16 mouse cellular contexts compared by ENCODE assay signal in genomic region chr11:9531715-9532114, GRCm38 (mm10).
A peak's percentile ranks its signal among the peaks of the same experiment; 100 is the strongest.
DNase-seq lines count a peak whose midpoint lies in the region; ATAC-seq and TF ChIP-seq lines count a peak whose summit lies in the region.
"Had no signal": no experiment of that assay in that cellular context is flagged by ENCODE, and none has a peak within 500 bp of the region (broad histone marks: within the 10 kb centered on the region; RNA-seq: fewer than 3 reads in every experiment).

No protein-coding gene starts in this region.

- H3K9me3 ChIP-seq in heart, embryonic 11.5 days (replicated peaks; ENCODE audit: control insufficient read depth, low read length), result no peaks in the 10 kb centered on the region
- H3K9me3 ChIP-seq in lung, postnatal 0 days (ENCODE audit: low read length), result no peaks in the 10 kb centered on the region
- H3K9me3 ChIP-seq in forebrain, embryonic 16.5 days (ENCODE audit: control insufficient read depth, low read length), result no peaks in the 10 kb centered on the region
- H3K9me3 ChIP-seq: embryonic facial prominence, embryonic 12.5 days; forebrain, embryonic 12.5 days; midbrain, embryonic 10.5 days had no signal

- no peaks in the 10 kb centered on the region for H3K4me1 ChIP-seq in heart, embryonic 11.5 days (ENCODE audit: control insufficient read depth, insufficient read depth, low read length)
- H3K4me1 ChIP-seq in lung, postnatal 0 days (ENCODE audit: insufficient read depth, low read depth, low read length), result no peaks in the 10 kb centered on the region
- H3K4me1 ChIP-seq in lung, adult 2 months (ENCODE audit: control insufficient read depth, insufficient read depth, low read length), result no peaks in the 10 kb centered on the region
- no peaks in the 10 kb centered on the region for H3K4me1 ChIP-seq in forebrain, embryonic 16.5 days (replicated peaks; ENCODE audit: control insufficient read depth, insufficient read depth, low read length)
- H3K4me1 ChIP-seq: embryonic facial prominence, embryonic 12.5 days; forebrain, embryonic 12.5 days; midbrain, embryonic 10.5 days had no signal

- H3K4me2 ChIP-seq in heart, embryonic 11.5 days, result no peak overlapping the region
- H3K4me2 ChIP-seq in lung, postnatal 0 days (replicated peaks; ENCODE audit: low read depth, low read length), result no peak overlapping the region
- no peak overlapping the region for H3K4me2 ChIP-seq in forebrain, embryonic 16.5 days (ENCODE audit: low read length)
- H3K4me2 ChIP-seq: embryonic facial prominence, embryonic 12.5 days; forebrain, embryonic 12.5 days had no signal

- no peaks in the 10 kb centered on the region for H3K36me3 ChIP-seq in heart, embryonic 11.5 days (ENCODE audit: control insufficient read depth, insufficient read depth, low read length)
- H3K36me3 ChIP-seq in lung, postnatal 0 days (ENCODE audit: insufficient read depth, low read length), result no peaks in the 10 kb centered on the region
- H3K36me3 ChIP-seq in forebrain, embryonic 16.5 days (ENCODE audit: control insufficient read depth, insufficient read depth), result no peaks in the 10 kb centered on the region
- H3K36me3 ChIP-seq: embryonic facial prominence, embryonic 12.5 days; forebrain, embryonic 12.5 days; midbrain, embryonic 10.5 days had no signal

- 81% methylated on average over 8 of the region's 8 CpGs for WGBS in heart, embryonic 11.5 days (ENCODE audit: insufficient replicate concordance)
- 85% methylated on average over 8 of the region's 8 CpGs for WGBS in lung, postnatal 0 days
- 73% methylated on average over 8 of the region's 8 CpGs for WGBS in lung, adult 2 months
- 89% methylated on average over 8 of the region's 8 CpGs for WGBS in forebrain, embryonic 16.5 days

- no peak for ATAC-seq in heart, embryonic 11.5 days (replicated peaks; ENCODE audit: insufficient number of reproducible peaks, low FRiP score, low TSS enrichment)
- no peak for ATAC-seq in lung, postnatal 0 days
- ATAC-seq in neutrophil, adult 5-6 weeks (ENCODE audit: extremely low read depth, insufficient number of reproducible peaks, low FRiP score, poor library complexity, severe bottlenecking), result peak; percentile 93
- ATAC-seq in forebrain, embryonic 16.5 days, result no peak
- ATAC-seq: inflammation-experienced regulatory T-cells, adult 6 months had no signal

- no peak overlapping the region for H3K9ac ChIP-seq in heart, embryonic 11.5 days (ENCODE audit: low read depth, low read length)
- no peak overlapping the region for H3K9ac ChIP-seq in lung, postnatal 0 days (replicated peaks; ENCODE audit: low read depth)
- H3K9ac ChIP-seq in forebrain, embryonic 16.5 days (replicated peaks; ENCODE audit: low read depth, low read length), result no peak overlapping the region
- H3K9ac ChIP-seq: embryonic facial prominence, embryonic 12.5 days; forebrain, embryonic 12.5 days had no signal

- no peak for TF ChIP-seq CTCF in lung, postnatal 0 days (IDR thresholded peaks at IDR 0.05)
- TF ChIP-seq CTCF in lung, adult 2 months (IDR thresholded peaks at IDR 0.05; ENCODE audit: insufficient read depth, low read length), result no peak

- H3K27ac ChIP-seq in heart, embryonic 11.5 days (ENCODE audit: low read depth, low read length), result no peak overlapping the region
- H3K27ac ChIP-seq in lung, postnatal 0 days (ENCODE audit: low read length), result no peak overlapping the region
- no peak overlapping the region for H3K27ac ChIP-seq in forebrain, embryonic 16.5 days (ENCODE audit: low read length)
- H3K27ac ChIP-seq: embryonic facial prominence, embryonic 12.5 days; forebrain, embryonic 12.5 days; gastrocnemius, adult 2 months; midbrain, embryonic 10.5 days had no signal

- no peak for TF ChIP-seq POLR2A in lung, adult 2 months (IDR thresholded peaks at IDR 0.05; ENCODE audit: borderline replicate concordance, extremely low read depth, low read depth, low read length)

- H3K27me3 ChIP-seq in heart, embryonic 11.5 days (ENCODE audit: control insufficient read depth, insufficient read depth, low read length), result peaks cover 9% of the 10 kb centered on the region
- H3K27me3 ChIP-seq in lung, postnatal 0 days (replicated peaks; ENCODE audit: insufficient read depth, low read length), result no peaks in the 10 kb centered on the region
- H3K27me3 ChIP-seq in forebrain, embryonic 16.5 days (replicated peaks; ENCODE audit: control insufficient read depth, insufficient read depth, low read length), result no peaks in the 10 kb centered on the region
- H3K27me3 ChIP-seq: embryonic facial prominence, embryonic 12.5 days; forebrain, embryonic 12.5 days had no signal

- no peak overlapping the region for H3K4me3 ChIP-seq in heart, embryonic 11.5 days (ENCODE audit: low read depth, low read length)
- no peak overlapping the region for H3K4me3 ChIP-seq in lung, postnatal 0 days (ENCODE audit: low read depth, low read length)
- H3K4me3 ChIP-seq in lung, adult 2 months (replicated peaks; ENCODE audit: extremely low read depth, low read depth, low read length), result no peak overlapping the region
- H3K4me3 ChIP-seq in forebrain, embryonic 16.5 days (replicated peaks; ENCODE audit: low read length), result no peak overlapping the region
- H3K4me3 ChIP-seq: embryonic facial prominence, embryonic 12.5 days; forebrain, embryonic 12.5 days; gastrocnemius, adult 2 months; midbrain, embryonic 10.5 days had no signal

- no peak for TF ChIP-seq EP300 in lung, postnatal 0 days (IDR thresholded peaks at IDR 0.05)

- DNase-seq in heart, adult 8-10 months (ENCODE audit: low spot score), result peak; percentile 14
- DNase-seq in lung, postnatal 0 days (ENCODE audit: low spot score), result peak; percentile 49
- DNase-seq in lung, adult 2 months, result no peak
- peak; percentile 22 for DNase-seq in lung, postnatal 25 days (ENCODE audit: low spot score)
- DNase-seq in Muller cell, postnatal 12 days (ENCODE audit: inconsistent ontology term), result no peak
- DNase-seq: cerebellum, postnatal 10 days; gastrocnemius, adult 2 months; kidney, postnatal 14 days; thymus, adult 2 months had no signal

Comparison
In these comparisons a context has a peak if more than half of its experiments do, and no peak if none do; other contexts are left out.
1. DNase-seq: peak in heart, adult 8-10 months (single experiment), lung, postnatal 0 days (single experiment) and lung, postnatal 25 days (single experiment); none in lung, adult 2 months (single experiment) and Muller cell, postnatal 12 days (single experiment).